Mouse (Mus musculus): ENCODE measurements at regions not wholly inside any gene's neighbourhood (a gene's known extent, or its start where the extent isn't known, plus 50 kb on each side); places are given as distances from the start of the nearest gene placed in this dataset.

- H3K9ac ChIP-seq: no peak overlapping the region
- no peak for ATAC-seq (ENCODE audit: low FRiP score, low read depth)
Measured at GRCm38 (mm10) chr6:121560852-121561251, 74.3 kb upstream of the A2m start.

GRCm38 (mm10) chr6:121560393-121560793 is 74.8 kb upstream of the A2m start:
- Histone ChIP-seq H3K27me3 (no peaks in the 10 kb centered on the region), H3K9me3 (no peaks in the 10 kb centered on the region), H3K27ac (no peak overlapping the region), H3K4me2 (replicated peaks) (no peak overlapping the region), H3K36me3 (no peaks in the 10 kb centered on the region), H3K4me3 (no peak overlapping the region), H3K4me1 (no peaks in the 10 kb centered on the region), H3K9ac (no peak overlapping the region)
- no peak for ATAC-seq (ENCODE audit: low FRiP score, low read depth)
- 57% methylated on average over 1 of the region's 1 CpGs for WGBS

More at GRCm38 (mm10) chr6:121560852-121561251, 74.3 kb upstream of the A2m start:
- Histone ChIP-seq H3K4me2 (replicated peaks) (no peak overlapping the region), H3K27me3 (no peaks in the 10 kb centered on the region), H3K4me1 (no peaks in the 10 kb centered on the region), H3K9me3 (no peaks in the 10 kb centered on the region), H3K4me3 (no peak overlapping the region), H3K27ac (no peak overlapping the region), H3K36me3 (no peaks in the 10 kb centered on the region)
- 3% methylated on average over 3 of the region's 3 CpGs for WGBS

- Histone ChIP-seq H3K9me3 (no peaks in the 10 kb centered on the region), H3K9ac (no peak overlapping the region), H3K4me2 (replicated peaks) (no peak overlapping the region), H3K4me3 (no peak overlapping the region), H3K36me3 (no peaks in the 10 kb centered on the region), H3K27me3 (no peaks in the 10 kb centered on the region), H3K4me1 (no peaks in the 10 kb centered on the region), H3K27ac (no peak overlapping the region)
- WGBS: 9% methylated on average over 3 of the region's 3 CpGs
- ATAC-seq (ENCODE audit: low FRiP score, low read depth): no peak
Measured at GRCm38 (mm10) chr6:121556481-121556880, 78.7 kb upstream of the A2m start.

GRCm38 (mm10) chr6:121553501-121554132 is 80.1 kb upstream of the Iqsec3 start:
- Histone ChIP-seq H3K4me3 (no peak overlapping the region), H3K27me3 (no peaks in the 10 kb centered on the region), H3K4me2 (replicated peaks) (no peak overlapping the region), H3K27ac (no peak overlapping the region), H3K36me3 (no peaks in the 10 kb centered on the region), H3K4me1 (no peaks in the 10 kb centered on the region), H3K9ac (no peak overlapping the region), H3K9me3 (no peaks in the 10 kb centered on the region)
- ATAC-seq (ENCODE audit: low FRiP score, low read depth): no peak
- 90% methylated on average over 2 of the region's 2 CpGs for WGBS

- no peak; the same call in 1 of the 2 replicates for ATAC-seq (ENCODE audit: low FRiP score, low read depth)
- Histone ChIP-seq H3K4me2 (replicated peaks) (no peak overlapping the region), H3K9me3 (no peaks in the 10 kb centered on the region), H3K4me3 (no peak overlapping the region), H3K4me1 (no peaks in the 10 kb centered on the region), H3K36me3 (no peaks in the 10 kb centered on the region), H3K27me3 (no peaks in the 10 kb centered on the region), H3K27ac (no peak overlapping the region), H3K9ac (no peak overlapping the region)
- 75% methylated on average over 7 of the region's 7 CpGs for WGBS
Measured at GRCm38 (mm10) chr6:121533521-121533920, 60.0 kb upstream of the Iqsec3 start.

- WGBS: 4% methylated on average over 3 of the region's 3 CpGs
- H3K36me3 ChIP-seq: no peaks in the 10 kb centered on the region
- peak; percentile 64; the same call in 1 of the 2 replicates for ATAC-seq (ENCODE audit: low FRiP score, low read depth)
- H3K27me3 ChIP-seq: no peaks in the 10 kb centered on the region
- no peak overlapping the region for H3K27ac ChIP-seq
- H3K4me3 ChIP-seq: no peak overlapping the region
- no peak overlapping the region for H3K4me2 ChIP-seq (replicated peaks)
- H3K9me3 ChIP-seq: no peaks in the 10 kb centered on the region
- H3K4me1 ChIP-seq: no peaks in the 10 kb centered on the region
- H3K9ac ChIP-seq: no peak overlapping the region
Measured at GRCm38 (mm10) chr6:121532926-121533325, 59.4 kb upstream of the Iqsec3 start.

GRCm38 (mm10) chr6:121531825-121532389 is 58.4 kb upstream of the Iqsec3 start:
- Histone ChIP-seq H3K4me3 (no peak overlapping the region), H3K36me3 (no peaks in the 10 kb centered on the region), H3K27me3 (no peaks in the 10 kb centered on the region), H3K4me2 (replicated peaks) (no peak overlapping the region), H3K4me1 (no peaks in the 10 kb centered on the region), H3K27ac (no peak overlapping the region), H3K9me3 (no peaks in the 10 kb centered on the region), H3K9ac (no peak overlapping the region)
- 73% methylated on average over 13 of the region's 13 CpGs for WGBS
- no peak for ATAC-seq (ENCODE audit: low FRiP score, low read depth)

GRCm38 (mm10) chr6:121527281-121527680 is 53.8 kb upstream of the Iqsec3 start:
- no peaks in the 10 kb centered on the region for H3K27me3 ChIP-seq
- H3K36me3 ChIP-seq: no peaks in the 10 kb centered on the region
- no peak for ATAC-seq (ENCODE audit: low FRiP score, low read depth)
- no peak overlapping the region for H3K4me2 ChIP-seq (replicated peaks)
- H3K9me3 ChIP-seq: no peaks in the 10 kb centered on the region
- no peak overlapping the region for H3K9ac ChIP-seq
- WGBS: 88% methylated on average over 4 of the region's 4 CpGs
- no peaks in the 10 kb centered on the region for H3K4me1 ChIP-seq
- no peak overlapping the region for H3K27ac ChIP-seq
- H3K4me3 ChIP-seq: no peak overlapping the region

- no peaks in the 10 kb centered on the region for H3K27me3 ChIP-seq
- H3K4me3 ChIP-seq: no peak overlapping the region
- H3K9me3 ChIP-seq: no peaks in the 10 kb centered on the region
- no peak overlapping the region for H3K27ac ChIP-seq
- no peaks in the 10 kb centered on the region for H3K4me1 ChIP-seq
- ATAC-seq (ENCODE audit: low FRiP score, low read depth): no peak
- H3K36me3 ChIP-seq: no peaks in the 10 kb centered on the region
- no peak overlapping the region for H3K9ac ChIP-seq
- 84% methylated on average over 2 of the region's 2 CpGs for WGBS
- no peak overlapping the region for H3K4me2 ChIP-seq (replicated peaks)
Measured at GRCm38 (mm10) chr6:121526121-121526520, 52.6 kb upstream of the Iqsec3 start.

GRCm38 (mm10) chr6:121524613-121524970 is 51.1 kb upstream of the Iqsec3 start:
- no peak overlapping the region for H3K27ac ChIP-seq
- no peak overlapping the region for H3K4me2 ChIP-seq (replicated peaks)
- no peaks in the 10 kb centered on the region for H3K9me3 ChIP-seq
- H3K36me3 ChIP-seq: no peaks in the 10 kb centered on the region
- no peaks in the 10 kb centered on the region for H3K4me1 ChIP-seq
- no peak overlapping the region for H3K9ac ChIP-seq
- H3K27me3 ChIP-seq: no peaks in the 10 kb centered on the region
- no peak for ATAC-seq (ENCODE audit: low FRiP score, low read depth)
- 30% methylated on average over 3 of the region's 3 CpGs for WGBS
- no peak overlapping the region for H3K4me3 ChIP-seq

GRCm38 (mm10) chr6:121523882-121524612 is 50.6 kb upstream of the Iqsec3 start:
- Histone ChIP-seq H3K4me3 (no peak overlapping the region), H3K9me3 (no peaks in the 10 kb centered on the region), H3K27ac (no peak overlapping the region), H3K9ac (no peak overlapping the region), H3K36me3 (no peaks in the 10 kb centered on the region), H3K4me2 (replicated peaks) (no peak overlapping the region), H3K4me1 (no peaks in the 10 kb centered on the region), H3K27me3 (no peaks in the 10 kb centered on the region)
- ATAC-seq (ENCODE audit: low FRiP score, low read depth): no peak
- 81% methylated on average over 11 of the region's 11 CpGs for WGBS
